Mouse (Mus musculus): ENCODE data around the gene 4930432K21Rik. TPM values are rescaled to one million over a fixed set of nuclear protein-coding genes. Genes with fewer than 3 reads are reported as not detected.

The 4930432K21Rik gene
- total RNA-seq, 2 experiments from 2014 or later: 2.9 to 3.2 TPM

Small RNAs within 50 kb of the gene (microRNA-seq; reads per million reads assigned to microRNA genes)
- gene Gm25110 (not detected), gene Mir181c (4,336 reads per million, percentile 90 among the genes with 10 or more reads in this experiment), gene Mir181d (5,807 reads per million, percentile 92 among the genes with 10 or more reads in this experiment), gene Mir23a (6,017 reads per million, percentile 93 among the genes with 10 or more reads in this experiment), gene Mir24-2 (not detected), gene Mir27a (76.8 reads per million, percentile 54 among the genes with 10 or more reads in this experiment), gene Mir3074-2 (not detected)

Other genes starting within 250 kb of the 4930432K21Rik start
- gene Adgrl1, start 247.9 kb upstream of the 4930432K21Rik start, total RNA-seq (2021): 100 to 1,000 TPM; 445 to 464 TPM
- gene Gm10644, start 192.8 kb upstream of the 4930432K21Rik start, total RNA-seq (2021): under 1 TPM in 1 of 2 experiments, not detected in 1; 0.11 TPM
- 1 to 10 TPM; 1.1 TPM for gene Asf1b, start 192.5 kb upstream of the 4930432K21Rik start, total RNA-seq (2021)
- 100 to 1,000 TPM; 255 to 264 TPM for gene Prkaca, start 175.0 kb upstream of the 4930432K21Rik start, total RNA-seq (2021)
- gene Samd1, start 150.4 kb upstream of the 4930432K21Rik start, total RNA-seq (2021): 10 to 100 TPM; 56.4 to 59.1 TPM
- gene 1700067K01Rik, start 146.5 kb upstream of the 4930432K21Rik start, total RNA-seq (2021): under 1 TPM; 0.34 to 0.65 TPM
- gene 2210011C24Rik, start 135.9 kb upstream of the 4930432K21Rik start, total RNA-seq (2021): under 1 TPM in 1 of 2 experiments, not detected in 1; 0.51 TPM
- 10 to 100 TPM in 1 of 2 experiments, 1 to 10 TPM in 1; 9.2 to 11.3 TPM for gene Palm3, start 126.6 kb upstream of the 4930432K21Rik start, total RNA-seq (2021)
- gene Il27ra, start 105.4 kb upstream of the 4930432K21Rik start, total RNA-seq (2021): 1 to 10 TPM in 1 of 2 experiments, under 1 TPM in 1; 0.86 to 1.0 TPM
- not detected for gene Rln3, start 103.0 kb upstream of the 4930432K21Rik start, total RNA-seq (2021)
- 1 to 10 TPM; 2.8 to 3.1 TPM for gene Gm10643, start 82.9 kb upstream of the 4930432K21Rik start, total RNA-seq (2021)
- 10 to 100 TPM; 19.2 to 21.3 TPM for gene Rfx1, start 81.2 kb upstream of the 4930432K21Rik start, total RNA-seq (2021)
- 10 to 100 TPM; 30.4 to 33.8 TPM for gene Dcaf15, start 43.3 kb upstream of the 4930432K21Rik start, total RNA-seq (2021)
- gene Podnl1, start 22.0 kb upstream of the 4930432K21Rik start, total RNA-seq (2021): not detected
- 10 to 100 TPM; 66.7 to 70.7 TPM for gene Cc2d1a, start 89 bp upstream of the 4930432K21Rik start, total RNA-seq (2021)
- gene Nanos3, start 37.2 kb downstream of the 4930432K21Rik start, total RNA-seq (2021): 1 to 10 TPM; 5.4 to 6.8 TPM
- gene Zswim4, start 89.0 kb downstream of the 4930432K21Rik start, total RNA-seq (2021): 10 to 100 TPM; 14.2 to 14.3 TPM
- gene D8Ertd738e, start 101.7 kb downstream of the 4930432K21Rik start, total RNA-seq (2021): 100 to 1,000 TPM; 130 to 136 TPM
- 10 to 100 TPM; 21.8 to 22.3 TPM for gene Mri1, start 109.3 kb downstream of the 4930432K21Rik start, total RNA-seq (2021)
- 10 to 100 TPM; 24.1 to 27.1 TPM for gene Ccdc130, start 122.4 kb downstream of the 4930432K21Rik start, total RNA-seq (2021)
- gene Cacna1a, start 240.4 kb downstream of the 4930432K21Rik start, total RNA-seq (2021): 100 to 1,000 TPM; 269 to 287 TPM